Mouse (Mus musculus): ENCODE measurements around the gene Sgpp2. TPM values are rescaled to one million over a fixed set of nuclear protein-coding genes. Genes with fewer than 3 reads are reported as not detected.

Sgpp2 gene
- polyA plus RNA-seq, 1 experiment: 0.08 TPM

GRCm38 (mm10) chr1:78371569-78372236 lies 61.6 kb downstream of the Sgpp2 start:
- TF ChIP-seq MYOG (IDR thresholded peaks at IDR 0.05; ENCODE audit: control insufficient read depth, extremely low read depth, insufficient read length): no peak
- no peak for TF ChIP-seq MAX (IDR thresholded peaks at IDR 0.05)
- TF ChIP-seq CEBPB (IDR thresholded peaks at IDR 0.05; ENCODE audit: low read depth): no peak
- no peak for TF ChIP-seq CTCF (IDR thresholded peaks at IDR 0.05; ENCODE audit: control insufficient read depth, insufficient read depth, insufficient read length)
- TF ChIP-seq MYOD1 (IDR thresholded peaks at IDR 0.05; ENCODE audit: control insufficient read depth, insufficient read length, low read depth): no peak
- no peaks in the 10 kb centered on the region for H3K36me3 ChIP-seq (ENCODE audit: control insufficient read depth, insufficient read depth)

DNA sequence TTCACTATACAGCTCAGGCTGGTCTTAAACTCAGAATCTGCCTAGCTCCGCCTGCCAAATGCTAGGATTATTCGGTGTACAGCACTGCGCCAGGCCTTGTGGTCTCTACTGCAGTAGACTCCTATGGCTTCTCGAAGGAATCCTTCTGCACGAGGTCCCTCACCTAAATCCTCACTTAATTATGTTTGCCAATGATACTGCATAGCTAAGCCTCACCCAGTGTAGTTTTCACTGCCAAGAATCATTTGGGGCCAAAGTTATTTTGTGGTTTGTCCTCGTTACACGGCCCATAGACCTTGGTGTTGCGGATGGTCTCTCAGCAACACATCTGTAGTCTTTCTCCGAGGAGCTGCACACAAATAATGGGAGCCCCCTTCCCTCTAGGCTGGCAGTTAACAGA lies 62.2 kb downstream of the Sgpp2 start:
- Histone ChIP-seq H3K27me3 (ENCODE audit: control insufficient read depth, insufficient read depth, insufficient read length) (no peaks in the 10 kb centered on the region), H3K79me3 (ENCODE audit: low read depth) (no peaks in the 10 kb centered on the region), H3ac (ENCODE audit: control insufficient read depth, insufficient read length, low read depth) (no peak overlapping the region), H3K4me3 (ENCODE audit: insufficient read depth, poor library complexity, severe bottlenecking) (no peak overlapping the region), H3K79me2 (ENCODE audit: control insufficient read depth, insufficient read depth) (no peaks in the 10 kb centered on the region), H3K36me3 (ENCODE audit: control insufficient read depth, insufficient read depth) (no peaks in the 10 kb centered on the region)
- TF ChIP-seq CTCF (IDR thresholded peaks at IDR 0.05; ENCODE audit: control insufficient read depth, insufficient read depth, insufficient read length): no peak
- no peak for TF ChIP-seq MYOG (IDR thresholded peaks at IDR 0.05; ENCODE audit: control insufficient read depth, extremely low read depth, insufficient read length)
- no peak for TF ChIP-seq MYOD1 (IDR thresholded peaks at IDR 0.05; ENCODE audit: control insufficient read depth, insufficient read length, low read depth)
- TF ChIP-seq CEBPB (IDR thresholded peaks at IDR 0.05; ENCODE audit: low read depth): no peak
- TF ChIP-seq USF1 (IDR thresholded peaks at IDR 0.05; ENCODE audit: low read depth): no peak
- no peak for TF ChIP-seq FOSL1 (IDR thresholded peaks at IDR 0.05; ENCODE audit: insufficient read depth, low read length, poor library complexity, severe bottlenecking)
- TF ChIP-seq MAX (IDR thresholded peaks at IDR 0.05): no peak

More at GRCm38 (mm10) chr1:78371569-78372236, 61.6 kb downstream of the Sgpp2 start:
- Histone ChIP-seq H3K27me3 (ENCODE audit: control insufficient read depth, insufficient read depth, insufficient read length) (no peaks in the 10 kb centered on the region), H3K79me3 (ENCODE audit: low read depth) (no peaks in the 10 kb centered on the region), H3ac (ENCODE audit: control insufficient read depth, insufficient read length, low read depth) (no peak overlapping the region), H3K4me3 (ENCODE audit: insufficient read depth, poor library complexity, severe bottlenecking) (no peak overlapping the region), H3K79me2 (ENCODE audit: control insufficient read depth, insufficient read depth) (no peaks in the 10 kb centered on the region)

DNA sequence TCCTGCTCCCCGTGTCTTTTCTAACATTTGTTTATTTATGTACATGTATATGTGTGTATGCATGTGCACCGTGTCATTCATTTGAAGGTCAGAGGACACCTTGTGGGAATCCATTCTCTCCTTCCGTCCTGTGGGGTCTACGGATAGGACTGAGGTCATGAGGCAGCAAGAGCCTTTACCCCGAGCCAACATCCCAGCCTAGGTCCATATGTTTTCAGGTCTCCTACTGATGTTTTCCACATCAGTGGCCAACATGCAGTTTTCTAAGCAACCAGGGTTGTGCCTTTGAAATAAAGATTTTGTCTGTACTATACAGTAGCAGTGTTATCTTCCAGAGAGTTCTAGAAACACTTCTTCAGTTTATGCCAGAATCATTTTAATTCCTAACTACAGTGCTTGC lies 63.7 kb downstream of the Sgpp2 start:
- Histone ChIP-seq H3K4me3 (ENCODE audit: insufficient read depth, poor library complexity, severe bottlenecking) (no peak overlapping the region), H3K79me2 (ENCODE audit: control insufficient read depth, insufficient read depth) (no peaks in the 10 kb centered on the region), H3K79me3 (ENCODE audit: low read depth) (no peaks in the 10 kb centered on the region), H3K27me3 (ENCODE audit: control insufficient read depth, insufficient read depth, insufficient read length) (no peaks in the 10 kb centered on the region), H3ac (ENCODE audit: control insufficient read depth, insufficient read length, low read depth) (no peak overlapping the region), H3K36me3 (ENCODE audit: control insufficient read depth, insufficient read depth) (no peaks in the 10 kb centered on the region)
- TF ChIP-seq MAX (IDR thresholded peaks at IDR 0.05) (no peak), MYOG (IDR thresholded peaks at IDR 0.05; ENCODE audit: control insufficient read depth, extremely low read depth, insufficient read length) (no peak), FOSL1 (IDR thresholded peaks at IDR 0.05; ENCODE audit: insufficient read depth, low read length, poor library complexity, severe bottlenecking) (no peak), CEBPB (IDR thresholded peaks at IDR 0.05; ENCODE audit: low read depth) (no peak)

DNA sequence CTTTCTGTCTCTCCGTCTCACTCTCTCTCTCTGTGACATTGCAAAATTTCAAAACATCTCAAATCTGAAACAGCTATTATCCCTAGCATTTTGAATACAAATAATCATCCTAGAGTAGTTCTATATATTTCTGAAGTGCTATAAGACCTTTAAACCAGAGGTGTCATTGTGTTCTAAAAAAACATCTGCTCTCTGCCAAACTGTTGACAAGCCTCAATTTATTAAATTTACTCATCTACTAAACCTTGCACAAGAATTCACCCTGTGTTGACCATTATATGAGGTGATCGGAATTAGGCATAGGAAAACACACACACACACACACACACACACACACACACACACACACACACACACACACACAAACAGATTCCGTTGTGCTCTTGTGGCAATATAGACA lies 64.9 kb downstream of the Sgpp2 start:
- no peak overlapping the region for H3K4me3 ChIP-seq (ENCODE audit: insufficient read depth, poor library complexity, severe bottlenecking)
- H3K36me3 ChIP-seq (ENCODE audit: control insufficient read depth, insufficient read depth): no peaks in the 10 kb centered on the region
- no peaks in the 10 kb centered on the region for H3K79me2 ChIP-seq (ENCODE audit: control insufficient read depth, insufficient read depth)
- no peak for TF ChIP-seq CTCF (IDR thresholded peaks at IDR 0.05; ENCODE audit: control insufficient read depth, insufficient read depth, insufficient read length)
- no peak for TF ChIP-seq USF1 (IDR thresholded peaks at IDR 0.05; ENCODE audit: low read depth)
- no peak for TF ChIP-seq CEBPB (IDR thresholded peaks at IDR 0.05; ENCODE audit: low read depth)
- no peak for TF ChIP-seq FOSL1 (IDR thresholded peaks at IDR 0.05; ENCODE audit: insufficient read depth, low read length, poor library complexity, severe bottlenecking)
- no peak for TF ChIP-seq MYOD1 (IDR thresholded peaks at IDR 0.05; ENCODE audit: control insufficient read depth, insufficient read length, low read depth)
- no peak for TF ChIP-seq MAX (IDR thresholded peaks at IDR 0.05)
- no peak for TF ChIP-seq MYOG (IDR thresholded peaks at IDR 0.05; ENCODE audit: control insufficient read depth, extremely low read depth, insufficient read length)
- no peak overlapping the region for H3ac ChIP-seq (ENCODE audit: control insufficient read depth, insufficient read length, low read depth)
- H3K27me3 ChIP-seq (ENCODE audit: control insufficient read depth, insufficient read depth, insufficient read length): no peaks in the 10 kb centered on the region
- no peaks in the 10 kb centered on the region for H3K79me3 ChIP-seq (ENCODE audit: low read depth)

- TF ChIP-seq USF1 (IDR thresholded peaks at IDR 0.05; ENCODE audit: low read depth) (no peak), MYOG (IDR thresholded peaks at IDR 0.05; ENCODE audit: control insufficient read depth, extremely low read depth, insufficient read length) (no peak), MYOD1 (IDR thresholded peaks at IDR 0.05; ENCODE audit: control insufficient read depth, insufficient read length, low read depth) (no peak), CEBPB (IDR thresholded peaks at IDR 0.05; ENCODE audit: low read depth) (no peak), FOSL1 (IDR thresholded peaks at IDR 0.05; ENCODE audit: insufficient read depth, low read length, poor library complexity, severe bottlenecking) (no peak), CTCF (IDR thresholded peaks at IDR 0.05; ENCODE audit: control insufficient read depth, insufficient read depth, insufficient read length) (no peak), MAX (IDR thresholded peaks at IDR 0.05) (no peak)
- H3K79me2 ChIP-seq (ENCODE audit: control insufficient read depth, insufficient read depth): no peaks in the 10 kb centered on the region
- no peak overlapping the region for H3K4me3 ChIP-seq (ENCODE audit: insufficient read depth, poor library complexity, severe bottlenecking)
- no peak overlapping the region for H3ac ChIP-seq (ENCODE audit: control insufficient read depth, insufficient read length, low read depth)
- H3K36me3 ChIP-seq (ENCODE audit: control insufficient read depth, insufficient read depth): no peaks in the 10 kb centered on the region
- H3K79me3 ChIP-seq (ENCODE audit: low read depth): no peaks in the 10 kb centered on the region
- no peaks in the 10 kb centered on the region for H3K27me3 ChIP-seq (ENCODE audit: control insufficient read depth, insufficient read depth, insufficient read length)
Measured at GRCm38 (mm10) chr1:78380950-78381349, 70.8 kb downstream of the Sgpp2 start.

GRCm38 (mm10) chr1:78387854-78388253 lies 77.7 kb downstream of the Sgpp2 start:
- no peaks in the 10 kb centered on the region for H3K79me3 ChIP-seq (ENCODE audit: low read depth)
- no peaks in the 10 kb centered on the region for H3K36me3 ChIP-seq (ENCODE audit: control insufficient read depth, insufficient read depth)
- TF ChIP-seq MYOD1 (IDR thresholded peaks at IDR 0.05; ENCODE audit: control insufficient read depth, insufficient read length, low read depth) (peak; percentile 50), CTCF (IDR thresholded peaks at IDR 0.05; ENCODE audit: control insufficient read depth, insufficient read depth, insufficient read length) (no peak)
- no peaks in the 10 kb centered on the region for H3K27me3 ChIP-seq (ENCODE audit: control insufficient read depth, insufficient read depth, insufficient read length)
- H3K4me3 ChIP-seq (ENCODE audit: insufficient read depth, poor library complexity, severe bottlenecking): no peak overlapping the region
- no peak overlapping the region for H3ac ChIP-seq (ENCODE audit: control insufficient read depth, insufficient read length, low read depth)
- H3K79me2 ChIP-seq (ENCODE audit: control insufficient read depth, insufficient read depth): no peaks in the 10 kb centered on the region

Measured in C2C12 (cell line).